Mouse (Mus musculus) bone marrow, adult 2 months (tissue): ENCODE results near the gene Itpkc.

Source experiments
- CTCF ChIP-seq: fragments of 200-500 bp; IDR thresholded peaks from 2 replicates; pipeline ENCODE4 v1.5.1; 2011; ENCODE audit warnings: low read length, control low read depth; ENCODE audit not compliant: control insufficient read depth, insufficient read depth
- POLR2A ChIP-seq: fragments of 200-500 bp; IDR thresholded peaks from 2 replicates; pipeline ENCODE4 v1.6.1; 2011; ENCODE audit warnings: low read depth, mild to moderate bottlenecking, control low read depth, low read length, borderline replicate concordance; ENCODE audit not compliant: control insufficient read depth

DNA sequence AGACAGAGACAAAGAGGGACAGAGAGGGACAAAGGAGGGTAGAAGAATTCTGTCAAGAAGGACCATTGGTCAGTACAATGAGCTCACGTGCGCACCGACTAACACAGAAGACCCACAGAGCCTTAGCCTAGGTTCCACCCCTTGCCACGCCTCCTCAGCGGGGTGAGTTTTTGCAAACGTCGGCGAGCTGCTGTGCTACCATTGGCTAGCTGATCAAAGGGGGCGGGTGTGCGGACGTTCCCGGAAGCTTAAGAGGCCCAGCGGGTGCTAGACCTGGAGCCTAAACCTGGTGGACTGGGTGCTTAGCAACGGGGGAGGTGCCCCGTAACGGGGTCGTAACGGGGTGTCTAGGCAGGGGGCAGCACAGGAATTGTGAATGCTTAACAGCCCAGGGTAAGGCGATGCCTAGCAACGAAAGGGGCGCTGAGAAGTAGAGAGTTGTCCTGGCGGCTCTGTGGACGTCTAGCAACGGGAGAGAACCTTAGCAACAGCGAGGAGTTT, 4.4 kb upstream of the Itpkc start, which contains the start of gene Coq8b:
- no peak for TF ChIP-seq CTCF
- TF ChIP-seq POLR2A = no peak; the same call in 1 of the 2 replicates
